Mouse (Mus musculus) gastrocnemius, adult 2 months (tissue): ENCODE data around the gene Oas1h. TPM values are rescaled to one million over a fixed set of nuclear protein-coding genes. Genes with fewer than 3 reads are reported as not detected.

Experiments
- DNase-seq: peaks from one replicate; pipeline ENCODE4 v3.0.0; 2022
- H3K27ac ChIP-seq: fragments of 200-600 bp; 2 replicates; pipeline ENCODE4 v1.8.1; 2022; ENCODE audit warnings: mild to moderate bottlenecking
- H3K4me3 ChIP-seq: fragments of 200-600 bp; 2 replicates; pipeline ENCODE4 v1.8.1; 2022; ENCODE audit warnings: mild to moderate bottlenecking, moderate library complexity
- CTCF ChIP-seq: fragments of 200-600 bp; IDR thresholded peaks from 2 replicates; pipeline ENCODE4 v1.8.1; 2022; ENCODE audit warnings: antibody characterized with exemption, mild to moderate bottlenecking, moderate library complexity
- intact Hi-C: fragments of 180-260 bp; cut with DNase I; formaldehyde crosslinking; loops from one replicate; pipeline ENCODE4 v1.15.1; 2025
- long read RNA-seq, 2 experiments: library from polyadenylated mRNA; stranded (forward); transcript quantifications; one replicate each; pipeline ENCODE4 v2.0.0; 2021
- total RNA-seq, 2 experiments: library from RNA; stranded (reverse); gene quantifications; 2 replicates each; pipeline ENCODE4 v1.2.3; 2021

Gene Oas1h
- total RNA-seq: not detected
- long read RNA-seq, experiment 1: 0 reads
- long read RNA-seq, experiment 2: 0 reads

DNA sequence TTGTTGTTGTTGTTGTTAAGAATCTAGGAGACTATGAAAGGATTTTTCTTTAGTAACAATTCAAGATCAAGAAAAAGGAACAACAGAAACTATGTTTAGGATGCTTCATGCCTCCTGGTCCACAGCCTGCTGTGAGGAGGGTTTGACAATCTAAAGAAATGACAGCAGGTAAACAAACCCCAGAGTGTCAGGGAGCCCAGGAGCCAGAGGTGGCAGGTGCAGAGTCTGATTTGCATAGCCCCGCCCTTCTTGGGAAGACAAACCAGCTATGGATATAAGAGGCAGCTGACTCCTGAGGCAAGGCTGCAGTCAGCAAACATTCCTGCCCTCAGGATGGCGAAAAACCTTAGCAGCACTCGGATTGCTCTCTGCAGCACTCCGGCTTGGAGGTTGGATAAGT lies at the start of gene Oas1h:
Oas1h (plus strand) TSS at position 301 of the 400 bp plus-strand sequence.
- intact Hi-C loops: no loop called here
- TF ChIP-seq CTCF: no peak
- Histone ChIP-seq H3K27ac (no peak within 1 kb of the TSS), H3K4me3 (no peak within 1 kb of the TSS)
- no peak for DNase-seq

DNA sequence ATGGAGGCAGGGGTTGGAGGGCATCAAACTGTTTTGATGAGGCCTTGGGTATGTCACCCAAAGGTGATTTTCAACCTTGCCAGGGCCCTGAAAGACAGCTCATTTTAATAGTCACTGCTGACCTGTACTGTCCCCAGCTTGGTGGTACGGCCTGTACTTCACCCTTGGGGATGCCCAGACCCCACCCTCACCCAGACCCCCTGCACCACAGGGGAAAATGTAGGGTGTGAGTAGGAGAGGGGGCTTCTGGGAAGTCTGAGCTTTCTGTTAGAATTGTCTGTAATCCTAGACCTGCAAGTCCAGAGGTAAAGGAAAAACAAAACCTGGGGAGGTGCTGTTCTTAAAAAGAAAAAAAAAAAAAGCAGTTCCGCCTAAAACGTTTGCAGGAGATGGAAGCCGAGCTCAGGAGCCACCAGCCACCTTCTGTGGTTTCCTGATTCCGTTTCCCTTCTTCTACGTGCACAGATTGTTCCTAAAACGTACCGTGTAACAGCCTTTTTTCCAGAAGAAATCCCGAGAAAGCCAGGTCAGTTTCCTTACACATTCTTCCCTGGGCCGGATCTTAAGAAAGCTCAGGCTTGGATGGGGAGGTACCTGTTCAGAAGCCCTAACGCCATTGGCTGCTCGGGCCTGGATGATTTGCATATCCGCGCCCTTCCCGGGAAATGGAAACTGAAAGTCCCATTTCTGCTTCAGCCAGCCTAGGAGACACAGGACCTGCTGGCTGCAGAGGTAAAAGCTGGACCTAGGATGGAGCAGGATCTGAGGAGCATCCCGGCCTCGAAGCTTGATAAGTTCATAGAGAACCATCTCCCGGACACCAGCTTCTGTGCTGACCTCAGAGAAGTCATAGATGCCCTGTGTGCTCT lies 49.0 kb upstream of the Oas1h start, which contains the start of gene Oas1c:
Oas1c (minus strand) TSS at position 564 of the 869 bp plus-strand sequence.
- intact Hi-C loops: no loop called here
- peak within 1 kb of the TSS; percentile 83 for H3K4me3 ChIP-seq
- H3K27ac ChIP-seq: peak within 1 kb of the TSS; percentile 81
- peak; percentile 85 for DNase-seq
- TF ChIP-seq CTCF: no peak

DNA sequence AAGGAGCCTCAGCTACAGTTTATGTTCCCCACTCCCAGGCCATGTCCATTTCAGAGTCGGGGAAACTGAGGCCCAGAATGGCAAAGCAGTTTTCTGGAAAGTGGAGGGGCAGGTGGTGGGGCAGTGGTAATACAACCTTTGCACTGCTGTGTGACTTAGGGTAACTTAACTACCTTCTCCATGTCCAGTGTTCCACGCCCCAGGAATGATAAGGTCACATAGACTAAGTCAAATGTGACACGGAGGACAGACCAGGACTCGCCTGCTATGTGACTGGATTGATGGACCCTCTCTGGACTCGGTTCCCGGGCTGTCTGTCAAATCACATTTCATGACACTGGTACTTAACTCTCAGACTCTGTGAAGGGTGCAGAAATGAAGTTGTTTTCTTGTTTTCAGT lies 48.2 kb upstream of the Oas1h start:
- intact Hi-C loops: no loop called here
- Histone ChIP-seq H3K4me3 (peak overlapping the region; percentile 83), H3K27ac (peak overlapping the region; percentile 81)
- DNase-seq: no peak
- TF ChIP-seq CTCF: no peak

DNA sequence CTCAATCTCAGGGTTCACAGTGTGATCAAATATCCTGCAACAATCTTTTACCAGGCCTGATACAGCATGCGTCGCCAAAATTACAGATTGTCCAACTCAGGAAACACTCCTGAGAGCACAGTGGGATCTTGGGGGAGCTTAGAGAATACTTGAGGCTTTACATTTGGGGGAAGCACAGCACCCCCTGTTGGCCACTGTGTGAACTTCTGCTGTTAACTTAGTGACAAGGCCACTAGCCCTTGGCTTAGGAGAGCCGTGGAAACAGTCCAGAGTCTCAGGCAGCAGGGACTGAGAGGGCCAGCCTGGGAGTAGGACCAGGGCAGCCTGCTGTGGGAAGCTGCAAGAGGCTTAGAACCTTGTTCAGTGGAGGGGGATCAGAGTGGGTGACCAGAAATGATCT lies 45.3 kb upstream of the Oas1h start:
- intact Hi-C loops: no loop called here
- no peak for DNase-seq
- peak; percentile 64 for TF ChIP-seq CTCF
- Histone ChIP-seq H3K4me3 (no peak overlapping the region), H3K27ac (no peak overlapping the region)

DNA sequence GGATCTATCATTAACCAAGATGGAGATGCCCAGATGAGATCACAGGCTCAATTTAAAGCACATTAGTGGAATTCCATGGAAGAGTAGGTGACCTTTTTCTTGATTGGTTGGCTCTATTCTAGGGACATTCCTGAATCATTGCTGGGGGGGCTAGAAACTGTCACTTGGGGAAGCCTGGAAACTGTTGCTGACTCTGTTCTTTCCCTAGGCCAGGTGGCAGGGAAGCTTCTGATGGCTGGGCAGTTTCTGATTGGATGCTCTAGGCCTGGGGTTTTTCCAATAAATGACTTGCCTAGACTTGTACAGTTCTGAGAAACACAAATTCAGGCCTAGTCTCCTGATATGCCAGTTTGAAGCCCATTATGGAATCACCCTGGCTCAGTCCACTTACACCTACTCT lies 42.2 kb upstream of the Oas1h start:
- no peak for TF ChIP-seq CTCF
- no peak for DNase-seq
- intact Hi-C loops: no loop called here
- no peak overlapping the region for H3K4me3 ChIP-seq
- H3K27ac ChIP-seq: no peak overlapping the region

DNA sequence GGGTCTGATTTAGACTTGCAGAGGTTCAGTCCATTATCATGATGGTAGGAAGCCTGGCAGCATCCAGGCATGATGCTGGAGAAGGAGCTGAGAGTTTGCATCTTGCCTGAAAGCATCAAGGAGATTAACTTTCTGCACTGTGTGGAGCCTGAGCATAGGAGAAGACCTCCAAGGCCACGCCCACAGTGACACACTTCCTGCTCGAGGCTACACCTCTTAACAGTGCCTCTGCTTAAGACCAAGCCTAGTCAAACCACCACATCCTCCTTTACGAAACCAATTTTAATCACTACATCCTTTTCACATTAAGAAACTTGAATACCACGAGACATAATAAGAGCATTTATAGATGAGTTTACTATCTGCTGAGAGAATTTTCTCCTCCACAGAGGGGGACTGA lies 30.2 kb upstream of the Oas1h start:
- Histone ChIP-seq H3K4me3 (no peak overlapping the region), H3K27ac (no peak overlapping the region)
- intact Hi-C loops: no loop called here
- DNase-seq: no peak
- TF ChIP-seq CTCF: no peak

DNA sequence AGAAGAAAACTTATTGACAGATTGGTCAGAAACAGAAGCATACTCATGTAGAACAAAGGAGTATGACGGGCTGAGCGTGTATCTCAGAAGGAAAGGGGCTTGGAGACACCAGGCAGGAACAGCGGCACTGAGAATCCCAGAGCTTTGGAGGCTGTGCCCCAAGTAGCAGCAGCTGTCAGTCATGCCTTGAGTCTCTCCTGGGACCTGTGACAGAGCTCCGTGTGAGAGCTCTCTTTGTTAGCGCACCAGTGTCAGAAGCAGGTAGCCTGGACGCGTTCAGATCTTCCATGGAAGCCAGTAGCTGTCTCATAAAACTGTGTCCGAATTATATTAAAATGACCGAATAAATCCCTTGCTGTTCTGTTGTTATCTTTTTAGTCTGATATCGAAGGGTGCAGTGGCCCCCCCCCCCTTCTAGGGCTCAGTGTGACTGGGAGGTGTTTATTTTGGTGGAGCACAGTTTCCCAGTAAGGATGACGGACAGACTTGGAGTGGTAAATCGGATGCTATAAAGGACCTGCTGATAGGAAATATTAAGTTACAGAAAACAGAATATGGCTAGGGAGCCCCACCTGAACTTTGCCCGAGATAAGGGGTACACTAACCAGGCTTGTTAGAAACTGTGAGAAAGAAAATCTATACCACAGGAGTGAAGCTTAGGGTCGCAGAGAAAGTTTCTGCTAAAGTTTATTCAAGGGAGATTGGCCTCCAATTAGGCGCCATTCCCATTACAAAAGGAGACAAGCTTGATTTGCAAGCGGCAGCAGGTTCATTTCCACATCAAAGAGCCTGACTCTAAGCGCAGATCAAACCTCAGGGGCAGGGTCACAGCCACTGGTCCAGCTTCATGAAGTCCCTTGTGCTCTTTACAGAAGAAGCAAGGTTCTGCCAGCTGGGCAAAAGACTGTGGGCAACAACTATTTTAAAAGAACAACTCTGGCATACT lies 27.6 kb upstream of the Oas1h start:
- intact Hi-C loops: no loop called here
- Histone ChIP-seq H3K4me3 (no peak overlapping the region), H3K27ac (no peak overlapping the region)
- no peak for TF ChIP-seq CTCF
- no peak for DNase-seq

DNA sequence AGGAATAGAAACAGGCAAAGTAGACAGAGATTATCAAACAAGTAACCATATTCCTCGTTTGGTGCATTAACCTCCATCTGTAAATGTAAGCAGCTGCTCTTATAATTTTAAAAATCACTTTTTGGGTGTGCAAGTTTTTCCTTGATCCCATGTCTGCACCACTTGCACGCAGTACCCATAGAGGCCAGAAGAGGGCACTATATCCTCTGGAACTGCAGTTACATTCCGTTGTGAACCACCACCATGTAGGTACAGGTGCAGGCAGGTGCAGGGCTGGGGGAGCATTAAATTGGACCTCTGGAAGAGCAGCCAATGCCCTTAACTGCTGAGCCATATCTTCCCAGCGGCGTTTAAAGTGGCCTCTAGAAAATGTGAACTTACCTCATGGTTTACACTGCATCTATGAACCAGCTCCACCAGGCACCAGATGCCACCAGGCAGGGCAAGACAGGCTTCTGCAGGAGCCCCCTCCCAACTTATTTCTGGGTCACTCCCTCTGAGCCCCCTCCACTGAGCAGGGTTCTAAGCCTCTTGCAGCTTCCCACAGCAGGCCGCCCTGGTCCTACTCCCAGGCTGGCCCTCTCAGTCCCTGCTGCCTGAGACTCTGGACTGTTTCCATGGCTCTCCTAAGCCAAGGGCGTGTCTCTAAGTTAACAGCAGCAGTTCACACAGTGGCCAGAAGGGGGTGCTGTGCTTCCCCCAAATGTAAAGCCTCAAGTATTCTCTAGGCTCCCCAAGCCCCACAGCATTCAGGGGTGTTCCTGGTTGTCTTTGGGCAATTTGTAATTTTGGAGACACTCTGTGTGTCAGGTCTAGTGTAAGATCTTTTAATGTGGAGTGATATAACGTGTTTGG lies 24.3 kb upstream of the Oas1h start:
- intact Hi-C loops: no loop called here
- DNase-seq: no peak

DNA sequence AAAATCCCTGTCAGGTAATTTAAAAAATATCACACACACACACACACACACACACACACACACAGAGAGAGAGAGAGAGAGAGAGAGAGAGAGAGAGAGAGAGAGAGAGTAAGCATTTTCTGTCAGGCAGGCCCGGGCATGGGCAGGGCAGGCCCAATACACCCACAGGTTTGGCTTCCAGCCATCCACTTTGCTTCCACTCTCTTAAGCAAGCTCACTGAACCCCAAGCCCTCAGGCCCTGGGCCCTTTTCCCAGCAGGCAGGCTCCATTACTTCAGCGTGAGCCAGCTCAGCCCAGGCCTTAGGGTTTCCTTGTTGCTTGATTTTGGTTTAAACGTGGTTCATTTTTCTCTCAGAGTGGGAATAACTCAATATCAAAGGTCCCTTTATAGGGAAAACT lies 16.5 kb upstream of the Oas1h start:
- intact Hi-C loops: no loop called here
- DNase-seq: peak; percentile 24
- TF ChIP-seq CTCF: no peak
- H3K27ac ChIP-seq: no peak overlapping the region
- H3K4me3 ChIP-seq: no peak overlapping the region

More for the DNA sequence above, 24.3 kb upstream of the Oas1h start:
- no peak overlapping the region for H3K4me3 ChIP-seq
- peak; percentile 74 for TF ChIP-seq CTCF
- H3K27ac ChIP-seq: no peak overlapping the region

DNA sequence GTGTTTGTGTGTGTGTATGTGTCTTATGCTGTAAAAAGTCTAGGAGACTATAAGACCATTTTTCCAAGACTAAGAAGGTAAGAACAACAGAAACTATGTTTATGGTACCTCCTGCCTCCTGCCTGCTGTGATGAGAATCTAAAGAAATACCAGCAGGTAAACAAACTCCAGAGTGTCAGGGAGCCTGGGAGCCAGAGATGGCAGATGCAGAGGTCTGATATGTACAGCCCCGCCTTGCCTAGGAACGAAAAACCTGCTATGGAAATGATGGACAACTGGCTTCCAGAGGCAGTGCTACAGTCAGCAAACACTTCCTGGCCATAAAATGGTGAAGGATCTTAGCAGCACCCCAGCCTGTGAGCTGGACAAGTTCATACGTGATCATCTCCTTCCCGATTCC lies 14.2 kb upstream of the Oas1h start, which contains the start of gene Oas1f:
Oas1f (plus strand) TSS at position 301 of the 400 bp plus-strand sequence.
- no peak for TF ChIP-seq CTCF
- intact Hi-C loops: no loop called here
- DNase-seq: no peak
- Histone ChIP-seq H3K4me3 (no peak within 1 kb of the TSS), H3K27ac (no peak within 1 kb of the TSS)

DNA sequence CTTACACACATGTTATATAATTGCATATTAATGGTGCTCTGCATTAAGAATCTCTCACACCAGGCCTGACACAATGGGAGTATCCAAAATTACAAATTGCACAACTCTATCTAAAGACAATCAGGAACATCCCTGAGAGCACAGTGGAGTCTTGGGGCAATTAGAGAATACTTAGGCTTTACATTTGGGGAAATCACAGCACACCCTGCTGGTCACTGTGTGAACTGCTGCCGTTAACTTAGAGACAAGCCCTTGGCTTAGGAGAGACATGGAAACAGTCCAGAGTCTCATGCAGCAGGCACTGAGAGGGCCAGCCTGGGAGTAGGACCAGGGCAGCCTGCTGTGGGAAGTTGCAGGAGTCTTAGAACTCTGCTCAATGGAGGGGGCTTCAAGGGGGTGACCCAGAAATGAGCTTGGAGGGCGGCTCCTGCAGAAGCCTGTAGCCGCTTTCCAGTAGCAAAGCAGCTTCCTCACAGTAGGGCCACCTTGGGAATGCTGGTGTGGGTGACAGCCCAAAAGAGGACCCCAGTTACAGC lies 11.6 kb upstream of the Oas1h start:
- intact Hi-C loops: no loop called here
- peak; percentile 17 for DNase-seq
- H3K4me3 ChIP-seq: no peak overlapping the region
- H3K27ac ChIP-seq: no peak overlapping the region
- peak; percentile 48 for TF ChIP-seq CTCF

DNA sequence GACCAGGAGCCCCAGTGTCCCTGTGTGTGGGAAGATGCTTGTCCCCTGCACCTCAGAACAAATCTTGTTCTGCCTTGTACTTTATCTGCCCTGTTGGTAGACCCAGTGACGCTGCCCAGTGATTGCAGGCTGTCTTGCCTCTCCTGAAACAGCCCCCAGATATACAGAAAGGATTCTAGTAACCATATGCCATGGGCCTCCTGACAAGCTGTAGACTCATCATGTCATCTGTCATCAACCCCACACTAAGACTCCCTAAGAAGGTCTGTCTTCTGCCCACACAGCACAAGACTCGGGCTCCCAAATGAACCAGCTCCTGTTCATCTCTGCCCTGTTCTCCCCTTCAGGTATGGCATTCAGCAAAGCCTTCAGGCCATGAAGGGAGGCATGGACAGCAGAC lies 2.0 kb upstream of the Oas1h start:
- no peak for DNase-seq
- no peak for TF ChIP-seq CTCF
- Histone ChIP-seq H3K27ac (no peak overlapping the region), H3K4me3 (no peak overlapping the region)
- intact Hi-C loops: no loop called here
